Mouse (Mus musculus): Measurements from ENCODE around the gene Hoxd11.

- no peak for TF ChIP-seq CTCF (IDR thresholded peaks at IDR 0.05; ENCODE audit: low read depth, low read length)
- no peak for TF ChIP-seq POLR2A (IDR thresholded peaks at IDR 0.05; ENCODE audit: insufficient read depth, low read length)
- no peak for TF ChIP-seq EP300 (IDR thresholded peaks at IDR 0.05; ENCODE audit: insufficient read depth, low read depth, low read length)
Observed at GRCm38 (mm10) chr2:74713239-74714150, 34.1 kb downstream of the Hoxd11 start.
